ENCODE assay signal across 11 mouse cellular contexts in the genomic region with DNA sequence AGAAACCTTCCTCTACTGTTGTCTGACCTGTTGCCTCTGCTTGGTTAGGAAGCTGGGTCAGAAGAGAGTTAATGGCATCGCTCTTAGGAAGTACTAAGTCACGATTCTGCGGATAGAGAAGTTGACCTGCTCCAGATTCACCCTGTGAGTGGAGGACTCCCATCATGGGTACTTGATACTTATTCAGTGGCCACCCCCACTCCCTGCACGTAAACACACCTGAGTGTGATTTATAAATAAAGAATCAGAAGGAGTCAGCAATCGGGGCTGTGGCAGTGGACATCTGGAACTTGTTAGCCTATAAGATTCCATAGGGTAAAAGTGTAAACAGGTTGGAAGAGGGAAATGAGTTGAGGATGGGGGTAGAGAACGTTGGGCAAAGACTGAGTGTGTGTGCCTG. TPM values are rescaled to one million over a fixed set of nuclear protein-coding genes. Genes with fewer than 3 reads are reported as not detected.
DNase-seq lines count a peak whose midpoint lies in the region; ATAC-seq and TF ChIP-seq lines count a peak whose summit lies in the region.
"Had no signal": no experiment of that assay in that cellular context is flagged by ENCODE, and none has a peak within 500 bp of the region (broad histone marks: within the 10 kb centered on the region; RNA-seq: fewer than 3 reads in every experiment).

No protein-coding gene starts in this region.

- ATAC-seq in hindbrain, embryonic 11.5 days (ENCODE audit: low FRiP score), result no peak
- ATAC-seq in hindbrain, embryonic 16.5 days, result no peak
- ATAC-seq in embryonic facial prominence, embryonic 14.5 days (ENCODE audit: low read depth), result no peak
- ATAC-seq in limb, embryonic 11.5 days (ENCODE audit: insufficient number of reproducible peaks, low FRiP score, low TSS enrichment, low read depth), result 0 out of 2 replicates have a peak, but pooled peaks have one; percentile 41

- H3K36me3 ChIP-seq in hindbrain, embryonic 11.5 days (ENCODE audit: control insufficient read depth, insufficient read depth, low read length), result no peaks in the 10 kb centered on the region
- no peaks in the 10 kb centered on the region for H3K36me3 ChIP-seq in hindbrain, embryonic 16.5 days (ENCODE audit: control insufficient read depth, insufficient read depth, low read length)
- H3K36me3 ChIP-seq in ES-E14 (ENCODE audit: control insufficient read depth, insufficient read depth, low read length, poor library complexity, severe bottlenecking), result peaks cover 4% of the 10 kb centered on the region; the same call in 1 of the 2 replicates
- peaks cover 46% of the 10 kb centered on the region for H3K36me3 ChIP-seq in embryonic facial prominence, embryonic 14.5 days (ENCODE audit: control insufficient read depth, insufficient read depth, low read length)
- peaks cover 6% of the 10 kb centered on the region; the same call in 1 of the 2 replicates for H3K36me3 ChIP-seq in limb, embryonic 11.5 days (ENCODE audit: control insufficient read depth, insufficient read depth, low read length)

- no peaks in the 10 kb centered on the region for H3K27me3 ChIP-seq in hindbrain, embryonic 11.5 days (ENCODE audit: control insufficient read depth, insufficient read depth, low read length)
- no peaks in the 10 kb centered on the region for H3K27me3 ChIP-seq in hindbrain, embryonic 16.5 days (replicated peaks; ENCODE audit: control insufficient read depth, insufficient read depth, low read length)
- no peaks in the 10 kb centered on the region for H3K27me3 ChIP-seq in embryonic facial prominence, embryonic 14.5 days (replicated peaks; ENCODE audit: control insufficient read depth, insufficient read depth, low read length)
- H3K27me3 ChIP-seq in limb, embryonic 11.5 days (ENCODE audit: control insufficient read depth, insufficient read depth, low read length), result no peaks in the 10 kb centered on the region

- in situ Hi-C loops in ES-E14 (cut with MboI; ENCODE audit: low sequenced_read_pairs in 2 of 2, unreplicated experiment in 2 of 2), result no loop called here

- H3K27ac ChIP-seq in hindbrain, embryonic 11.5 days (ENCODE audit: low read depth, low read length), result 0 out of 2 replicates have a peak overlapping the region, but pooled peaks have one; percentile 24
- no peak overlapping the region for H3K27ac ChIP-seq in hindbrain, embryonic 16.5 days (ENCODE audit: low read depth, low read length)
- H3K27ac ChIP-seq in ES-E14 (ENCODE audit: insufficient read depth, low read depth, low read length, poor library complexity, severe bottlenecking), result peak overlapping the region; percentile 60; the same call in 1 of the 2 replicates
- peak overlapping the region; percentile 34 for H3K27ac ChIP-seq in embryonic facial prominence, embryonic 14.5 days (replicated peaks; ENCODE audit: low read depth, low read length)
- peak overlapping the region; percentile 69 for H3K27ac ChIP-seq in limb, embryonic 11.5 days (replicated peaks; ENCODE audit: low read depth, low read length)

- H3K4me1 ChIP-seq in hindbrain, embryonic 11.5 days (replicated peaks; ENCODE audit: control insufficient read depth, insufficient read depth, low read length), result no peaks in the 10 kb centered on the region
- peaks cover 23% of the 10 kb centered on the region for H3K4me1 ChIP-seq in hindbrain, embryonic 16.5 days (ENCODE audit: control insufficient read depth, insufficient read depth, low read depth, low read length)
- peaks cover 18 to 51% of the 10 kb centered on the region in 2 experiments for H3K4me1 ChIP-seq in ES-E14 (ENCODE audit: control insufficient read depth in 2 of 2, insufficient read depth in 2 of 2, low read length in 2 of 2, poor library complexity in 1 of 2)
- peaks cover 53% of the 10 kb centered on the region for H3K4me1 ChIP-seq in embryonic facial prominence, embryonic 14.5 days (ENCODE audit: control insufficient read depth, insufficient read depth, low read length)
- H3K4me1 ChIP-seq in limb, embryonic 11.5 days (ENCODE audit: control insufficient read depth, insufficient read depth, low read length), result peaks cover 49% of the 10 kb centered on the region

- WGBS in hindbrain, embryonic 11.5 days, result 74% methylated on average over 6 of the region's 6 CpGs
- 86% methylated on average over 6 of the region's 6 CpGs for WGBS in hindbrain, embryonic 16.5 days
- WGBS in embryonic facial prominence, embryonic 14.5 days, result 26% methylated on average over 6 of the region's 6 CpGs
- WGBS in limb, embryonic 11.5 days, result 20% methylated on average over 6 of the region's 6 CpGs

- H3K9me3 ChIP-seq in hindbrain, embryonic 11.5 days (ENCODE audit: control insufficient read depth, low read length), result no peaks in the 10 kb centered on the region
- no peaks in the 10 kb centered on the region for H3K9me3 ChIP-seq in hindbrain, embryonic 16.5 days (ENCODE audit: control insufficient read depth, low read length)
- no peaks in the 10 kb centered on the region for H3K9me3 ChIP-seq in ES-E14 (ENCODE audit: control insufficient read depth, insufficient read depth, low read depth, low read length)
- H3K9me3 ChIP-seq in embryonic facial prominence, embryonic 14.5 days (ENCODE audit: control insufficient read depth, low read length), result no peaks in the 10 kb centered on the region
- H3K9me3 ChIP-seq in limb, embryonic 11.5 days (ENCODE audit: control insufficient read depth, low read length), result no peaks in the 10 kb centered on the region

- peak; percentile 22 for DNase-seq in hindbrain, embryonic 11.5 days (ENCODE audit: low spot score)
- no peak for DNase-seq in ES-E14 (ENCODE audit: low read depth, low spot score)
- no peak for DNase-seq in embryonic facial prominence, embryonic 14.5 days (ENCODE audit: low spot score)
- peak; percentile 68 for DNase-seq in limb, embryonic 11.5 days (ENCODE audit: low spot score)
- DNase-seq in kidney, postnatal 10 days, result no peak
- DNase-seq in frontal cortex, postnatal 36 days (ENCODE audit: low spot score in 2 of 2), result no peak
- DNase-seq in adrenal gland, postnatal 36 days, result no peak
- DNase-seq: cerebellum, adult 8-10 months; heart, adult 18-20 months; lung, adult 18-20 months had no signal

- no peak overlapping the region for H3K4me3 ChIP-seq in hindbrain, embryonic 11.5 days (ENCODE audit: low read depth, low read length)
- H3K4me3 ChIP-seq in hindbrain, embryonic 16.5 days (ENCODE audit: low read length), result no peak overlapping the region
- no peak overlapping the region for H3K4me3 ChIP-seq in ES-E14 (ENCODE audit: insufficient read depth in 1 of 2, low read depth in 1 of 2, low read length in 2 of 2, poor library complexity in 1 of 2, severe bottlenecking in 1 of 2)
- H3K4me3 ChIP-seq in embryonic facial prominence, embryonic 14.5 days (ENCODE audit: low read depth, low read length), result no peak overlapping the region
- no peak overlapping the region for H3K4me3 ChIP-seq in limb, embryonic 11.5 days (ENCODE audit: low read depth, low read length)

- H3K9ac ChIP-seq in hindbrain, embryonic 11.5 days (ENCODE audit: low read depth, low read length), result no peak overlapping the region
- H3K9ac ChIP-seq in hindbrain, embryonic 16.5 days (ENCODE audit: low read depth, low read length), result no peak overlapping the region
- peak overlapping the region; percentile 47; the same call in 1 of the 2 replicates for H3K9ac ChIP-seq in ES-E14 (ENCODE audit: insufficient read depth, low read depth, low read length, poor library complexity, severe bottlenecking)
- no peak overlapping the region for H3K9ac ChIP-seq in embryonic facial prominence, embryonic 14.5 days (ENCODE audit: low read depth, low read length)
- H3K9ac ChIP-seq in limb, embryonic 11.5 days (ENCODE audit: low read length), result no peak overlapping the region

- H3K4me2 ChIP-seq in hindbrain, embryonic 11.5 days (replicated peaks; ENCODE audit: low read depth, low read length), result no peak overlapping the region
- no peak overlapping the region for H3K4me2 ChIP-seq in hindbrain, embryonic 16.5 days (ENCODE audit: low read length)
- no peak overlapping the region for H3K4me2 ChIP-seq in embryonic facial prominence, embryonic 14.5 days (ENCODE audit: low read depth, low read length)
- peak overlapping the region; percentile 1; the same call in 1 of the 2 replicates for H3K4me2 ChIP-seq in limb, embryonic 11.5 days (ENCODE audit: low read depth, severe bottlenecking)

TF ChIP-seq in ES-E14, 5 proteins besides CTCF, POLR2A, EP300 and RAD21:
- TF ChIP-seq ZC3H11A (IDR thresholded peaks at IDR 0.05; ENCODE audit: borderline replicate concordance, low read depth, low read length) (no peak), CHD2 (IDR thresholded peaks at IDR 0.05; ENCODE audit: low read depth, low read length) (no peak), HCFC1 (IDR thresholded peaks at IDR 0.05; ENCODE audit: borderline replicate concordance, insufficient read depth, low read length) (no peak), MAFK (IDR thresholded peaks at IDR 0.05; ENCODE audit: insufficient read depth, low read depth, low read length) (no peak), ZNF384 (IDR thresholded peaks at IDR 0.05; ENCODE audit: low read depth, low read length) (no peak)

RNA-seq across cellular contexts. Expression of gene Plpp3, which starts 49.0 kb away (rescaled TPM):
- 51.1 and 52.7 TPM in 2 replicates for polyA plus RNA-seq in hindbrain, embryonic 11.5 days (2014; fragmentation: Nextera tagmentation; extraction: Ambion mirVana)
- polyA plus RNA-seq in hindbrain, embryonic 16.5 days (2015; fragmentation: Nextera tagmentation; extraction: Ambion mirVana), result 114 and 122 TPM in 2 replicates
- total RNA-seq in ES-E14 (2012; rRNA removed), result 11.8 and 13.0 TPM in 2 replicates
- 107 and 123 TPM in 2 replicates for polyA plus RNA-seq in embryonic facial prominence, embryonic 14.5 days (2014; fragmentation: Nextera tagmentation; extraction: Ambion mirVana)
- 76.1 and 81.8 TPM in 2 replicates for polyA plus RNA-seq in limb, embryonic 11.5 days (2014; fragmentation: Nextera tagmentation; extraction: Ambion mirVana)
- 100 to 1,000 TPM; 246 to 407 TPM for total RNA-seq in adrenal gland, postnatal 36 days (2021)

Comparison
In these comparisons a context has a peak if more than half of its experiments do, and no peak if none do; other contexts are left out.
1. DNase-seq: peak in hindbrain, embryonic 11.5 days (single experiment) and limb, embryonic 11.5 days (single experiment); none in ES-E14 (single experiment), embryonic facial prominence, embryonic 14.5 days (single experiment), kidney, postnatal 10 days (single experiment), frontal cortex, postnatal 36 days (0 of 2) and adrenal gland, postnatal 36 days (0 of 2).